Mouse (Mus musculus): ENCODE data around the gene Smg7. TPM values are rescaled to one million over a fixed set of nuclear protein-coding genes. Genes with fewer than 3 reads are reported as not detected.

Smg7 gene
- total RNA-seq, 4 experiments from 2014 or later, result 81.6 to 88.9 (median 83.4) TPM

- DNase-seq (ENCODE audit: low spot score in 2 of 2), result no peak
These were observed 94.1 kb downstream of the Smg7 start for GRCm38 (mm10) chr1:152808392-152808680.

GRCm38 (mm10) chr1:152807619-152808391 lies 94.6 kb downstream of the Smg7 start:
- no peak for DNase-seq (ENCODE audit: low spot score in 2 of 2)

GRCm38 (mm10) chr1:152804907-152805306 lies 97.5 kb downstream of the Smg7 start:
- no peak for DNase-seq (ENCODE audit: low spot score in 2 of 2)

- DNase-seq (ENCODE audit: low spot score in 2 of 2), result no peak
These were observed 101.7 kb downstream of the Smg7 start for GRCm38 (mm10) chr1:152800633-152801176.

DNA sequence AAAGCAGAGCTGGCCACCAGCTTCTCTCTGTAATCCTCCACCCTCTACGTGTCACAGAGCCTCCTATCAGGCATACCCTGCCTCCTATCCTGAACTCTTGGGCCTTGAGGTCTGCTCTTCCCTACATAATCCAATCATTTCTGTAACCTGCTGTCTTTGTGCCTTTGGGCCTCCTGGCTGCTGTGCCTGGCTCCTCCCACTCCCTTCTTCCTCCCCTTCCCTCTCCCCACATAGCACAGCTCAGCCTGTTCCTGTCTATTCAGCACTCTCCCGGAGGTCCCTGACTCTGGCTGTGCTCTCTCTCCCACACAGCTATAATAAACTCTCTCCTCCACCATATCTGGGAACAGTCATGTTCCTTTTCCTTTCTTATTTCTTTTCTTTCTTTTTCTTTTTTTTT lies 102.5 kb downstream of the Smg7 start, which contains the start of gene Ncf2:
Gene Ncf2, plus strand, starts transcription at position 298 of the 400 bp plus-strand sequence.
- no peak for DNase-seq (ENCODE audit: low spot score in 2 of 2)

DNA sequence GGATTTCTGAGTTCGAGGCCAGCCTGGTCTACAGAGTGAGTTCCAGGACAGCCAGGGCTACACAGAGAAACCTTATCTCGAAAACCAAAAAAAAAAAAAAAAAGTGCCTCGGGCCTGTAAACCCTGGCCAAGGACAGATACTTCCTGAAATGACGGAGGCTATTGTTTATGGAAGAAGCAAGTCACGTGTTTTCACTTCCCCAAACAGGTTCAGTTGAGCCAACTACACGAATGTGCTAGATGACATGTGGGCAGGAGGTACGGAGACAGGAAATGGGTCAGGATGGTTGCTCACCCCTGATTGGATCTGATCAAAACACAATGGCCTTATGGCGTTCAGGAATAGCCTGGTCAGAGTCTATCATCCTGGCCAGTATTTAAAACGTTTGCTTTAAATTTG lies 104.3 kb downstream of the Smg7 start:
- DNase-seq (ENCODE audit: low spot score in 2 of 2), result no peak

DNA sequence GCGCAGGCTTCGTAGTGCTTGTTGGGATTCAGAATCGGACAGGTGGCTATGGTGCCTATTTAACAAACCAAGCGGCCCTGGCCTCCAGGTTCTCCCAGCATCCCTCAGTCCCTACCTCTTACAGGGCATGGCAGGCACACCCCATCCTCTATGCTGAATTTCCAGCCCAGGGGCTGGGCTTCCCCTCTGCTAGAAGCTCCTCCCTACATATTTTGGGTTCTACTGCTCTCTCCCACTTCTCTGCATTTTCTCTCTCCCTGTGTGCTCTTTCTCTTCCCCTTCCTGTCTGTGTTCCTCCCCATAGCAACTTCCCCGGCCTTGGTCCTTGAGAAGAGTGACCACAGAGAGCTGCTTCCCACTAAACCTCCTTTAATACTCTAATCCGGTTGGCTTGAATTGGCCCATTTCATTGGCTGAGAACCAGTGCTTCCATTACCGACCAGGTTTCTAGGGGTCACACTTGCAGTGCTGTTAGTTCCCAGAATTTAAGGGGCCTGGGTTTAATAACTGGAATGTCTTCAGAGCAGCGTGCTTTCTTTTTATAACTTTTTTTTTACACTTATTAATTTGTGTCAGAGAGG lies 105.7 kb downstream of the Smg7 start:
- no peak for DNase-seq (ENCODE audit: low spot score in 2 of 2)

- no peak for DNase-seq (ENCODE audit: low spot score in 2 of 2)
These were observed 106.7 kb downstream of the Smg7 start for GRCm38 (mm10) chr1:152795688-152796255.

- no peak for DNase-seq (ENCODE audit: low spot score in 2 of 2)
These were observed 108.8 kb downstream of the Smg7 start for GRCm38 (mm10) chr1:152793495-152794130.

DNA sequence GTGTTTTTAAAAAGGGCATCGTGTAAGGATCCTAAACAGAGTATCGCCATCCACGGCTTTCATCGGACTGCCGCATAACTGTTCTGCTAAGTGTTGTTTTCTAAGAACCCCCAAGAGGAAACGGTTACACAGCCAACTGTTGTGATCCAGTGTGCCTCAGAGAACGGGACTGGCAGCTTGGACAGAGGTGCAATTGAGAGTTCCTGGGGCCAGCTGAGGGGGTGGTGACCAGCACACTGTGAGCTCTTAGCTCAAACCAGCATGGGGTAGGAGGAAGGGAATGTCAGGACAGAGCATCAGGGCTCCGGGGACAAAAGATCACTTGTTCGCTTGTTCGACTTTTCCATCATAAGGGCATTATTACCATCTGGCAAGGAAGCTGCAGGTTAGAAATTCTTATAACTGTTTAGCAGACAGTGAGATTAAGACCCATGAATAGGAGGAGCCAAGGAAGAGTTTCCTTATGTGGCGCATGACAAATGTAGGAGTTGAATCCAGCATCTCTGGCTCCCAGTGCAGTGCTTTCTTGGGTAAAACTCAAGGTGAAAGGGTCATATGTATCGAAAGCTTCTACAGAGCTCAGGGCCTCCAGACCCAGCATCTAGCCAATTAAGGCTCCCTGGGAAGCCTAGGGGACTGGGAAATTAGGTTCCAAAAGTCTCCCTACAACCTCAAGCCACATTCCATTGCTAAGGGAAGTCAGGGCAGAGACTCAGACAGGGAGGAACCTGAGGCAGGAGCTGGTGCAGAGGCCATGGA lies 109.5 kb downstream of the Smg7 start:
- DNase-seq (ENCODE audit: low spot score in 2 of 2), result peak in 1 of 2 experiments; percentile 61

- no peak for DNase-seq (ENCODE audit: low spot score in 2 of 2)
These were observed 111.2 kb downstream of the Smg7 start for GRCm38 (mm10) chr1:152791269-152791668.

DNA sequence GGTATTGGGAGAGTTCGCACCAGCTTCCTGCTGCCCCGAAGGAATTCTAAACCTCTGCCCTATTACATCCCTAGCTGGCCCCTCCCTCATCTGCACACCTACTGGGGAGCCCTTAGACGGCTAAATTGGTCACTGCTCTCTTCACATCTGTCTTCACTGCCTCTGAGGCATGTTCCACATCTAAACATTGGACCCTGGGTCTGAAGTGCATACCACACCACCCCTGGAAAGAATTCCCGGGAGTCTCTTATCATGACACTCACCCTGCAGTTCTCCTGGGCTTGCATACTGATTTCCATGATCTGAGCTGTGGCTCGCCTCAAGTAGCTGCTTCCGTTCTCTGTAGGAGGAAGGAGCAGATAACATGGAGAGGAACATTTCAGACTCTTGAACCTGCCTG lies 111.6 kb downstream of the Smg7 start:
- no peak for DNase-seq (ENCODE audit: low spot score in 2 of 2)

GRCm38 (mm10) chr1:152790254-152790653 lies 112.2 kb downstream of the Smg7 start:
- DNase-seq (ENCODE audit: low spot score in 2 of 2), result no peak

DNA sequence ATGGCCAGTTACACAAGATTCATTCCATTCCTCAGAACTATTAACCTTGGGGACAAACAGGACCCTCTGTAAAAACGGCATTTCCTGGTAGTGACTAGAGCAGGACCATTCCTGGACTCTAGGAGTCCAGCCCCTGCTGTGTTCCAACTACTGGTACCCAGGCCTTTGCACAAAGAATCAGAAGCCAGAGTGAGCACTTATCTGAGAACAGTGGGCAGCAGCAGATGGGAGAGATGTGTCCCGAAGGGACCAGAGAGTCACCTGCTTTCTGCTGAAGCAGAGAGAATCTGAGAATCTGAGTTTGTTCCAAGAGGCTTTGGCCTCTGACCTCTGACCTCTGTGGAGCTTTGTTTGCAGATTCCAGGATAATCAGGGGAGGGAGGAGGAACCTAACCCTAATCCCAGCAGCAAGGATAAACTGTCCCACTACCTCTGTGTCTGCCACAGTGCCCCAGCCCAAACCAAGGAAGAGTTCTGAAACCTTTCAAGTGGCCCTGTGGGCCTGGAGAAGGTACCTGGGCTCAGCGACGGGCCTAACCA lies 114.3 kb downstream of the Smg7 start:
- no peak for DNase-seq (ENCODE audit: low spot score in 2 of 2)

Other genes with a start within 250 kb of the Smg7 start
- not detected for gene Apobec4, start 152.1 kb downstream of the Smg7 start, total RNA-seq (2022)
- gene Rgl1, start 136.3 kb downstream of the Smg7 start, total RNA-seq (2022), result 100 to 1,000 TPM; 100 to 110 (median 103) TPM
- 10 to 100 TPM; 70.5 to 87.7 (median 83.5) TPM for gene Arpc5, start 136.1 kb downstream of the Smg7 start, total RNA-seq (2022)
- gene Ncf2, start 102.5 kb downstream of the Smg7 start, total RNA-seq (2022), result 10 to 100 TPM in 1 of 4 experiments, 1 to 10 TPM in 3; 3.7 to 10.2 (median 6.4) TPM
- gene Nmnat2, start 52.3 kb upstream of the Smg7 start, total RNA-seq (2022), result 100 to 1,000 TPM; 152 to 174 (median 163) TPM

All from left cerebral cortex, adult 8-10 months (tissue).